8 mouse cellular contexts compared by ENCODE assay signal in genomic region chr4:86957576-86958411, GRCm38 (mm10).
A peak's percentile ranks its signal among the peaks of the same experiment; 100 is the strongest.
DNase-seq lines count a peak whose midpoint lies in the region; ATAC-seq and TF ChIP-seq lines count a peak whose summit lies in the region.
"Had no signal": no experiment of that assay in that cellular context is flagged by ENCODE, and none has a peak within 500 bp of the region (broad histone marks: within the 10 kb centered on the region; RNA-seq: fewer than 3 reads in every experiment).

No protein-coding gene starts in this region.

- H3K4me1 ChIP-seq in embryonic fibroblast, embryonic 13.5 days (ENCODE audit: control insufficient read depth, insufficient read depth, low read length): no peaks in the 10 kb centered on the region
- no peaks in the 10 kb centered on the region for H3K4me1 ChIP-seq in heart, postnatal 0 days (ENCODE audit: control insufficient read depth, insufficient read depth)

- no peak overlapping the region for H3K27ac ChIP-seq in embryonic fibroblast, embryonic 13.5 days (ENCODE audit: insufficient read depth, low read length)
- H3K27ac ChIP-seq in heart, postnatal 0 days (ENCODE audit: low read depth): no peak overlapping the region

- no peak for TF ChIP-seq EP300 in heart, postnatal 0 days (IDR thresholded peaks at IDR 0.05; ENCODE audit: low read depth)

- no peak overlapping the region for H3K4me2 ChIP-seq in heart, postnatal 0 days (ENCODE audit: low read depth, low read length)

- WGBS in heart, postnatal 0 days: 28% methylated on average over 14 of the region's 14 CpGs

- no peak overlapping the region for H3K9ac ChIP-seq in heart, postnatal 0 days (replicated peaks; ENCODE audit: low read depth, low read length)

- H3K9me3 ChIP-seq in heart, postnatal 0 days (replicated peaks; ENCODE audit: control insufficient read depth, low read length): no peaks in the 10 kb centered on the region

- TF ChIP-seq POLR2A in brain, embryonic 14.5 days (IDR thresholded peaks at IDR 0.05; ENCODE audit: borderline replicate concordance, extremely low read depth, insufficient read depth, insufficient read length, poor library complexity, severe bottlenecking): no peak
- TF ChIP-seq POLR2A in embryonic fibroblast, embryonic 13.5 days (IDR thresholded peaks at IDR 0.05; ENCODE audit: low read depth, low read length): no peak

- TF ChIP-seq CTCF in brain, embryonic 14.5 days (IDR thresholded peaks at IDR 0.05; ENCODE audit: borderline replicate concordance, extremely low read depth, insufficient read depth, insufficient read length): peak; percentile 77; the same call in 1 of the 2 replicates
- peak; percentile 39; the same call in 1 of the 2 replicates for TF ChIP-seq CTCF in embryonic fibroblast, embryonic 13.5 days (IDR thresholded peaks at IDR 0.05; ENCODE audit: borderline replicate concordance, insufficient read depth, low read length)
- peak; percentile 82 for TF ChIP-seq CTCF in heart, postnatal 0 days (IDR thresholded peaks at IDR 0.05; ENCODE audit: low read depth)

- H3K27me3 ChIP-seq in heart, postnatal 0 days (ENCODE audit: control insufficient read depth, insufficient read depth, low read length): 0 out of 2 replicates have a peak, but pooled peaks cover 3% of the 10 kb centered on the region

- ATAC-seq in heart, postnatal 0 days (ENCODE audit: insufficient read depth, low read depth): 0 out of 2 replicates have a peak, but pooled peaks have one; percentile 36

- no peak overlapping the region for H3K4me3 ChIP-seq in embryonic fibroblast, embryonic 13.5 days (ENCODE audit: insufficient read depth, low read length)
- H3K4me3 ChIP-seq in heart, postnatal 0 days (ENCODE audit: low read depth, low read length): no peak overlapping the region
- H3K4me3 ChIP-seq: myocyte had no signal

- H3K36me3 ChIP-seq in heart, postnatal 0 days (replicated peaks; ENCODE audit: control insufficient read depth, insufficient read depth, low read length): no peaks in the 10 kb centered on the region

- peak; percentile 60 for DNase-seq in Muller cell, postnatal 12 days (ENCODE audit: inconsistent ontology term)
- DNase-seq in brain, embryonic 14.5 days (ENCODE audit: low read depth): peak; percentile 86
- peak; percentile 57 for DNase-seq in heart, postnatal 0 days (ENCODE audit: low spot score)
- peak; percentile 64 to 73 for DNase-seq in layer of hippocampus, adult 8-10 months (ENCODE audit: low spot score in 2 of 2)
- peak; percentile 61 for DNase-seq in lung, postnatal 14 days
- peak; percentile 59 for DNase-seq in right cerebral cortex, postnatal 14 days
